Mouse (Mus musculus) heart, embryonic 13.5 days (tissue): ENCODE results near the gene Vps33b. TPM values are rescaled to one million over a fixed set of nuclear protein-coding genes. Genes with fewer than 3 reads are reported as not detected.
"Not testable (repeated sequence)": the region's sequence is repeated elsewhere in the genome, so short reads cannot be mapped to it uniquely, and the experiment has no call there.

Source experiments
- ATAC-seq: fragments of 200-750 bp; cut with Nextera tagmentation; 2 replicates; pipeline ENCODE4 v1.8.0; 2017; ENCODE audit warnings: moderate TSS enrichment; ENCODE audit not compliant: insufficient number of reproducible peaks, low FRiP score, low TSS enrichment; ENCODE audit errors: extremely low read depth
- H3K27ac ChIP-seq: fragments of 300-500 bp; sonication (generic); replicated peaks from 2 replicates; pipeline ENCODE4 v1.5.1; 2015; ENCODE audit warnings: moderate library complexity, mild to moderate bottlenecking, inconsistent platforms
- H3K27me3 ChIP-seq: fragments of 300-500 bp; sonication (generic); replicated peaks from 2 replicates; pipeline ENCODE4 v1.6.1; 2015; ENCODE audit warnings: mild to moderate bottlenecking, inconsistent platforms
- H3K36me3 ChIP-seq: fragments of 300-500 bp; sonication (generic); 2 replicates; pipeline ENCODE4 v1.6.1; 2015; ENCODE audit warnings: mild to moderate bottlenecking, inconsistent platforms
- H3K4me1 ChIP-seq: fragments of 300-500 bp; sonication (generic); 2 replicates; pipeline ENCODE4 v1.6.1; 2015; ENCODE audit warnings: inconsistent platforms
- H3K4me2 ChIP-seq: fragments of 300-500 bp; sonication (generic); 2 replicates; pipeline ENCODE4 v1.6.1; 2015; ENCODE audit warnings: inconsistent platforms, mild to moderate bottlenecking, moderate library complexity
- H3K4me3 ChIP-seq: fragments of 300-500 bp; sonication (generic); 2 replicates; pipeline ENCODE4 v1.5.1; 2015; ENCODE audit warnings: moderate library complexity, mild to moderate bottlenecking, inconsistent platforms
- H3K9ac ChIP-seq: fragments of 300-500 bp; sonication (generic); 2 replicates; pipeline ENCODE4 v1.6.1; 2015; ENCODE audit warnings: inconsistent platforms, mild to moderate bottlenecking, moderate library complexity
- H3K9me3 ChIP-seq: fragments of 300-500 bp; sonication (generic); 2 replicates; pipeline ENCODE4 v1.6.1; 2016; ENCODE audit warnings: inconsistent platforms
- WGBS: fragments of 180-500 bp; shearing (Covaris S2); methylation state at CpG from one replicate; pipeline ENCODE4 v1.1.7; 2015; ENCODE audit warnings: mixed read lengths; 5-methylcytosine and 5-hydroxymethylcytosine counted together
- polyA plus RNA-seq: library from polyadenylated mRNA; unstranded; fragments of >200 nt; fragmentation: Nextera tagmentation; extraction: Ambion mirVana; gene quantifications from 2 replicates; pipeline ENCODE4 v1.2.1, GENCODE M21; 2015

The Vps33b gene
- polyA plus RNA-seq, 1 experiment from 2014 or later: 9.6 TPM

- H3K4me2 ChIP-seq: peak overlapping the region; percentile 86
- H3K9ac ChIP-seq: peak overlapping the region; percentile 83
- peak overlapping the region; percentile 63 for H3K4me3 ChIP-seq
- no peaks in the 10 kb centered on the region for H3K9me3 ChIP-seq
- no peak for ATAC-seq
- 20% methylated on average over 8 of the region's 8 CpGs for WGBS
- H3K27ac ChIP-seq: peak overlapping the region; percentile 93
- peaks cover 62% of the 10 kb centered on the region for H3K36me3 ChIP-seq
- H3K4me1 ChIP-seq: peaks cover 39% of the 10 kb centered on the region
- H3K27me3 ChIP-seq: no peaks in the 10 kb centered on the region
Measured at GRCm38 (mm10) chr7:80323336-80323735, 53.9 kb downstream of the Vps33b start.

GRCm38 (mm10) chr7:80324043-80324815, 54.8 kb downstream of the Vps33b start, which contains the start of gene Rccd1:
Gene Rccd1, minus strand, starts transcription at chr7:80324454.
- Histone ChIP-seq H3K27me3 (no peaks in the 10 kb centered on the region), H3K27ac (peak within 1 kb of the TSS; percentile 93), H3K4me3 (peak within 1 kb of the TSS; percentile 63), H3K36me3 (peaks cover 63% of the 10 kb centered on the region), H3K9me3 (no peaks in the 10 kb centered on the region), H3K4me1 (peaks cover 32% of the 10 kb centered on the region), H3K9ac (peak within 1 kb of the TSS; percentile 83), H3K4me2 (peak within 1 kb of the TSS; percentile 86)
- WGBS: 1% methylated on average over 37 of the region's 38 CpGs
- peak; percentile 90 for ATAC-seq

GRCm38 (mm10) chr7:80324816-80325119, 55.3 kb downstream of the Vps33b start:
- not testable (repeated sequence) for H3K9me3 ChIP-seq, ATAC-seq, H3K27me3 ChIP-seq
- Histone ChIP-seq H3K4me2 (peak overlapping the region; percentile 86), H3K4me1 (peaks cover 26% of the 10 kb centered on the region), H3K36me3 (peaks cover 63% of the 10 kb centered on the region), H3K9ac (peak overlapping the region; percentile 68; the same call in 1 of the 2 replicates), H3K27ac (peak overlapping the region; percentile 93), H3K4me3 (peak overlapping the region; percentile 63)
- WGBS: 51% methylated on average over 5 of the region's 5 CpGs

GRCm38 (mm10) chr7:80325292-80325868, 55.9 kb downstream of the Vps33b start:
- H3K9ac ChIP-seq: no peak overlapping the region
- peaks cover 21% of the 10 kb centered on the region for H3K4me1 ChIP-seq
- 92% methylated on average over 16 of the region's 16 CpGs for WGBS
- peaks cover 63% of the 10 kb centered on the region for H3K36me3 ChIP-seq
- no peaks in the 10 kb centered on the region for H3K9me3 ChIP-seq
- H3K27me3 ChIP-seq: no peaks in the 10 kb centered on the region
- no peak overlapping the region for H3K4me2 ChIP-seq
- H3K4me3 ChIP-seq: no peak overlapping the region
- H3K27ac ChIP-seq: peak overlapping the region; percentile 93; the same call in 1 of the 2 replicates
- no peak for ATAC-seq

- 96% methylated on average over 19 of the region's 19 CpGs for WGBS
- ATAC-seq: no peak
- Histone ChIP-seq H3K4me3 (no peak overlapping the region), H3K9me3 (no peaks in the 10 kb centered on the region), H3K27ac (no peak overlapping the region), H3K36me3 (peaks cover 63% of the 10 kb centered on the region), H3K27me3 (no peaks in the 10 kb centered on the region), H3K4me2 (no peak overlapping the region), H3K4me1 (peaks cover 21% of the 10 kb centered on the region), H3K9ac (no peak overlapping the region)
Measured at GRCm38 (mm10) chr7:80326076-80326475, 56.6 kb downstream of the Vps33b start.

GRCm38 (mm10) chr7:80330278-80330677, 60.8 kb downstream of the Vps33b start:
- ATAC-seq: no peak
- no peaks in the 10 kb centered on the region for H3K9me3 ChIP-seq
- no peak overlapping the region for H3K4me3 ChIP-seq
- peaks cover 100% of the 10 kb centered on the region for H3K36me3 ChIP-seq
- WGBS: 89% methylated on average over 8 of the region's 8 CpGs
- H3K9ac ChIP-seq: no peak overlapping the region
- H3K4me1 ChIP-seq: 0 out of 2 replicates have a peak, but pooled peaks cover 8% of the 10 kb centered on the region
- H3K27me3 ChIP-seq: no peaks in the 10 kb centered on the region
- H3K27ac ChIP-seq: no peak overlapping the region
- H3K4me2 ChIP-seq: no peak overlapping the region

- H3K4me1 ChIP-seq: 0 out of 2 replicates have a peak, but pooled peaks cover 8% of the 10 kb centered on the region
- H3K9ac ChIP-seq: no peak overlapping the region
- no peak for ATAC-seq
- 94% methylated on average over 19 of the region's 19 CpGs for WGBS
- H3K4me3 ChIP-seq: no peak overlapping the region
- H3K4me2 ChIP-seq: no peak overlapping the region
- peaks cover 100% of the 10 kb centered on the region for H3K36me3 ChIP-seq
- H3K9me3 ChIP-seq: no peaks in the 10 kb centered on the region
- no peaks in the 10 kb centered on the region for H3K27me3 ChIP-seq
- H3K27ac ChIP-seq: no peak overlapping the region
Measured at GRCm38 (mm10) chr7:80331433-80331832, 62.0 kb downstream of the Vps33b start.

GRCm38 (mm10) chr7:80334848-80335247, 65.4 kb downstream of the Vps33b start:
- H3K4me1 ChIP-seq: peaks cover 23% of the 10 kb centered on the region
- H3K36me3 ChIP-seq: peaks cover 80% of the 10 kb centered on the region
- H3K4me2 ChIP-seq: no peak overlapping the region
- no peaks in the 10 kb centered on the region for H3K27me3 ChIP-seq
- H3K9ac ChIP-seq: no peak overlapping the region
- no peak overlapping the region for H3K4me3 ChIP-seq
- no peak for ATAC-seq
- no peak overlapping the region for H3K27ac ChIP-seq
- H3K9me3 ChIP-seq: no peaks in the 10 kb centered on the region
- WGBS: 73% methylated on average over 4 of the region's 4 CpGs

GRCm38 (mm10) chr7:80336932-80337331, 67.5 kb downstream of the Vps33b start:
- H3K36me3 ChIP-seq: peaks cover 60% of the 10 kb centered on the region
- no peaks in the 10 kb centered on the region for H3K27me3 ChIP-seq
- no peak overlapping the region for H3K4me3 ChIP-seq
- ATAC-seq: no peak
- no peak overlapping the region for H3K9ac ChIP-seq
- no peak overlapping the region for H3K4me2 ChIP-seq
- no peak overlapping the region for H3K27ac ChIP-seq
- H3K9me3 ChIP-seq: no peaks in the 10 kb centered on the region
- H3K4me1 ChIP-seq: peaks cover 38% of the 10 kb centered on the region
- 86% methylated on average over 3 of the region's 3 CpGs for WGBS

- peaks cover 35% of the 10 kb centered on the region for H3K36me3 ChIP-seq
- peak overlapping the region; percentile 88 for H3K9ac ChIP-seq
- no peaks in the 10 kb centered on the region for H3K27me3 ChIP-seq
- 8% methylated on average over 17 of the region's 17 CpGs for WGBS
- no peaks in the 10 kb centered on the region for H3K9me3 ChIP-seq
- no peak for ATAC-seq
- peak overlapping the region; percentile 72 for H3K4me3 ChIP-seq
- peaks cover 54% of the 10 kb centered on the region for H3K4me1 ChIP-seq
- peak overlapping the region; percentile 93 for H3K27ac ChIP-seq
- peak overlapping the region; percentile 93 for H3K4me2 ChIP-seq
Measured at GRCm38 (mm10) chr7:80339371-80339770, 69.9 kb downstream of the Vps33b start.

- Histone ChIP-seq H3K9me3 (no peaks in the 10 kb centered on the region), H3K4me2 (peak overlapping the region; percentile 93), H3K9ac (peak overlapping the region; percentile 88), H3K4me1 (peaks cover 49% of the 10 kb centered on the region), H3K4me3 (peak overlapping the region; percentile 72), H3K36me3 (peaks cover 29% of the 10 kb centered on the region), H3K27me3 (no peaks in the 10 kb centered on the region), H3K27ac (peak overlapping the region; percentile 93)
- ATAC-seq: peak; percentile 96
- under 1% methylated on average over 45 of the region's 45 CpGs for WGBS
Measured at GRCm38 (mm10) chr7:80339793-80340628, 70.6 kb downstream of the Vps33b start.
